Mouse (Mus musculus): ENCODE data around the gene Fbxw4. TPM values are rescaled to one million over a fixed set of nuclear protein-coding genes. Genes with fewer than 3 reads are reported as not detected.

Gene Fbxw4
- total RNA-seq (2021), result 10 to 100 TPM; 23.3 to 24.7 TPM
- long read RNA-seq, experiment 1, transcript Fbxw4-201 (9 exons, 2,068 nt), result major isoform, 27 of 38 reads
- long read RNA-seq, experiment 1, partial matches to known transcripts, result 0 of 38 reads
- long read RNA-seq, experiment 1, other reads (novel, unspliced or antisense), result 10 of 38 reads
- long read RNA-seq, experiment 2, transcript Fbxw4-201 (9 exons, 2,068 nt), result major isoform, 33 of 50 reads
- long read RNA-seq, experiment 2, partial matches to known transcripts, result 2 of 50 reads
- long read RNA-seq, experiment 2, other reads (novel, unspliced or antisense), result 15 of 50 reads

DNA sequence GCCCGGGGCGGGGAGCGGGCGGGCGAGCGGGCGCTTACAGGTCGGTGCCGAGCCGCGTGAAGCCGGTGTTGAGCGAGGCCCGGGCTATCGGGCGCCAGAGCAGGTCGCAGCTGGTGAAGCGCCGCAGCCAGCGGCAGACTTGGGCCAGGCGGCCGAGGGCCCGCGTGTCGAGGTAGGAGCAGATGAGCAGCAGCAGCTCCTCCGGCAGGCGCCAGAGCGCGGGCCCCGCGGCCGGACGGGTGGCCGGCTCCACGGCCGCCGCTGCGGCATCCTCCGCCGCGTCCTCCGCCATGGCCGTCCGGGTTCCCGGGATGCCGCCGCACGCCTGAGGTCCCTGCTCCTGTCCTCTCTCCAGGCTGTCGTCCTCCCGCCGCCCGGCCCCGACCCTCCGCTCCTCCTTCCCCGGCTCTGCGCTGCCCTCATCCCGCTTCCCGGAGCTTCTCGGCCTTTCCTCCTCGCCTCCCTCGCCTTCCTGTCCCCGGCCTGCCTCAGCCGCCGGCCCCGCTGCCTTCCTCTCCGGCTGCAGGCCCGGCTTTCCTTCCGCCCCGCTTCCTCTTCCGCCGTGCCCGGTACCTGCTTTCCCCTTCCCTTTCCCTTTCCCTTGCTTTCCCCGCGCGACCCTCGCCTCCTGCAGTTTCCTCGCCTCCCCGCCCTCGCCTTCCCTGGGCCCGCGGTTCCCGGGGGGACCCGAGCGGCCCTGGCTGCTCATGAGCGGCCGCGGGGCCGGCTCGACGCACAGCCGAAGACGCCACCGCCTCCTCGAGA, at the start of gene Fbxw4:
Gene Fbxw4, minus strand, starts transcription at position 575 of the 765 bp plus-strand sequence.
- peak; percentile 68 for DNase-seq

GRCm38 (mm10) chr19:45708704-45709103, 48.6 kb upstream of the Fbxw4 start:
- DNase-seq, result no peak

DNA sequence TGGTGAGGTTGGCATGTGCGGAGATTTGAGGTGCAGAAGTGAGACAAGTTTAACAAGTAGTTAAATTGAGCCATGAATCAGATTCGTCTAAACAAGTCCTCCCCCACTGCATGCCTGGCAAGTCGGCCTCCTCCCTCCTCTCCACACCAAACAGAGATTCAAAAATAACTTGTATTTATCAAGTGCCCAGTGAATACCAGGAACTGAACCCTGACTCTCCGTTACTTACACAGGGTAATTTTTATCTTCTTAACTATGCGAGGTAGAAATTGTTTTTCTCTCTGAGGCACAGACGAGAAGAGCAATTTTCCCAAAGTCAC, 36.1 kb upstream of the Fbxw4 start:
- no peak for DNase-seq

- DNase-seq, result peak; percentile 19
Observed at GRCm38 (mm10) chr19:45695496-45696280, 35.6 kb upstream of the Fbxw4 start.

DNA sequence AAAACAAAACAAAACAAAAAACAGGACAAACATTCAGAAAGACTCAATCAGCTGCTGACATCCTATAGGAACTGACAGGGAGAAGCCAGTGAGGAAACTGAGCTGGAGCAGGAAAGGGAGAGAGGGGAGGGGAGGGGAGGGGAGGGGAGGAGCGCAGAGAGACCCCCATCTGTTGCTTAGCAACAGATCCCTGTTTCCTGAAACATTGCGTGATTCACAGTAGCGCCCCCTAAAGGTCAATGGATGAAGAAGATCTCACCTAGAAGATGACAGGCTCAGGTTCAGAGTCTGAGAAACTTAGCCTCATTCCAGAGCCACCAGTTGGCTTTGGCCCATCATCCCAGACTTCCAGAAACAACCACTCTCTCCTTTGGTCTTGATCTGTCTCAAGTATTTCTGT, 33.9 kb upstream of the Fbxw4 start:
- no peak for DNase-seq

DNA sequence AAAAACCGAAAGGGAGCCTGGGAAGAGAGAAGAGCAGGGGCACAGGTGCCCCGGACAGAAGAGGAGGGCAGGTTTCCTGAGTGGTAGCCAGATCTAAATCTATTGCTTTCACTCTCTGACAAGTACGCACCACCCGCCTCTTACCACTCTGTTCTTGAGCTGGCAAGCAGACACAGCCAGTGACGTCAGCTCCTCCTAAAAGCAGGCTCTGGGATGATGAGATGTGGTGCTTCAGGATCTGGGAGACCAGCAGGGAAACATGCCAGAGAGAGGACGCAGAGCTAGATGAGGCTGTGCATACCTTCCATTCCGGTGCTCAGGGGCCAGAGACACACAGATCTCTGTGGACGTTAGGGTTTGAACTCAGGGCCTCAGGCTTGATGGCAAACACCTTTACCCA, 32.1 kb upstream of the Fbxw4 start:
- DNase-seq, result no peak

- DNase-seq, result no peak
Observed at GRCm38 (mm10) chr19:45691001-45691535, 31.0 kb upstream of the Fbxw4 start.

DNA sequence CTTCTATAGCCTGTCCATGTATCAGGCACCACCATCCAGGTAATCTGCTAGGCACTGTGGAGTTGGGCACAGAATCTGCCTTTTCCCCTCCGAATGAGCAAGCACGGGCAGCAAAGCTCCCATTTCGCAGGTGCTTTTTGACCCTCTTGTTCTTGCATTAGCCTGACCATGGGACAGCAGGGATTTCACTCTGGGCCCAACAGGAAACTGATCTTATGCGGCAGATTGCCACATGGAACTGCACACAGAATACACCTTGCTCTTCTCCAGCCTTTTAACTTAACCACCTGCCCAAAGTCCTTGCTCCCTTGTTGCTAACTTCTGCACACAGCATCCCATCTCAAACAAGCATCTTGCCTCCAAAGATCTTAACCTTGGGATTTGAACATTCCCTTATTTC, 26.9 kb upstream of the Fbxw4 start:
- no peak for DNase-seq

GRCm38 (mm10) chr19:45683676-45684075, 23.6 kb upstream of the Fbxw4 start:
- no peak for DNase-seq

GRCm38 (mm10) chr19:45680495-45681130, 20.5 kb upstream of the Fbxw4 start:
- no peak for DNase-seq

- no peak for DNase-seq
Observed at GRCm38 (mm10) chr19:45676723-45677269, 16.7 kb upstream of the Fbxw4 start.

DNA sequence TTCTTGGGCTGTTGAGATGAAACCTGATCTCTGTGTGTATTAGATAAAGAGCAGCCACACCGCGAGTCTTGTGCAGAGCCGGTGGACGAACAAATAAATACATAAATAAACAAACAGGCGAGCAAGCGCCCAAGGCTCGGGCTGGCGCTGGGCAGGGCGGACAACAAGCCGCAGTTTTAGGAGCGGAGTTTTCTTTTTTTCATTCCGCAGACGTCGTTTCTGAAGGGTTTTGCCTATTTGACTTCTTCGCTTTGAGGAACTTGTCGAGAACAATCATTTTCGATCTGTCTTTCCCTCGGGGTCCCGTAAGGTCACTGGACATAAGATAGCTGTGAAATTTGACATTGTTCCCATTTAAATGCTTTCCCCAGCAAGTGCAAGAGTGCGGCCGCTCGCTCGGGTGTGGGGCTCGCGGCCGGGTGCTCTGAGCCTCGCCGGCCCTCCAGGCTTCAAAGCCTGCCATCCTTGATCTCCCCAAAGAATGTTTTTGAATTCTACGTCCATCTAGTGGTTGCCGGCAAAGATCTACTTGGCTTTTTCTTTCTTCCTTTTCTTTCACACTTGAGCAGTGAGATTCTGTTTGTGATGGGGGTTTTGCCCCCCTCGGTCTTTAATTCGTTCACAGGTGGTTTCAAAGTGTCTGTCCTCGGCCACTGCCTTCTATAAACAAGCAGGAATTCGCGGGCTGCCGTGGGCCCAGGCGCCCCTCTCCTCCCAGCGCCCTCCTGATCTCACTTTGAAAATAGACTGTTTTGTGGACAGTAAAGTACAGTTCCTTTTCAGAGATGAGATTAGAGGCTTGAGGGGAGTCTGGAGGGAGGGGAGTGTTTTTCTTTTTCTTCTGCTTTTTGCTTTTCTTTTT, 15.8 kb upstream of the Fbxw4 start:
- DNase-seq, result no peak

- DNase-seq, result no peak
Observed at GRCm38 (mm10) chr19:45675196-45675595, 15.1 kb upstream of the Fbxw4 start.

DNA sequence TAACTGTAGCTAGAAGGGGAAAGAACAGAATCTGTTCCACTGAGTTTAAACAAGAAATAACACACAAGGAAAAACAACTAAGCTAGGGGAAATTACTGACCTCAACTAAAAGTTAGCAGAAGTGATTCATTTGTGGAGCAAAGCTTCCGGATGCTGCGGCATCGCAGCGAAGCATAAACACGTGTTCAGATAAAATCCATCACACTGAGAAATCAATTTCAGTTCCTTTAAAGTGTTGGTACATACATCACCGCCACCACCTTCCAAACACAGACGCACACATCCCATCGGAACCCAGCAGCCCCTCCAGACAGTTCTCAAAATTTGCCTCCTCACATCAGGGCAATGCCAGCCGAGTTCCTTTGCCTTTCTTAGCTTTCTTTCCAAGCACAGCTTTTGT, 12.9 kb upstream of the Fbxw4 start:
- no peak for DNase-seq

GRCm38 (mm10) chr19:45668986-45669385, 8.9 kb upstream of the Fbxw4 start:
- no peak for DNase-seq

DNA sequence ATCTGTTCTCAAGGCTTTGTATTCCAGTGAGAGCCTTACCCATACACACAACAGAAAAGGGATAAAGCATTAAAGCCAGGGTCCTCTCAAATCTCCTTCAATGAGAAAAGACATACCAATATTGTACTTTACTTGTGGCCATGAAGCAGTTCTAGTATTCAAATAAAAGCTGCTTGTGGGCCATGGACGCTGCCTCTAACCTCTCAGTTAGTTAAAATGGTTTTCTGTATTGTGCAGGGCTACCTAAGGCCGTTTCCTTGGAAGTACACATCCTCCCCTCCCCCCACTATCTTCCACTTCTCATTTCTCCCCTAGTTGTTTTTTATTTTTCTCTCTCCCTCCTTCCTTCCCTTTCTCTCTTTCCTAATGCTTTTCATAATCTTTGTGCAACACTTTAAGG, 3.7 kb upstream of the Fbxw4 start:
- no peak for DNase-seq

DNA sequence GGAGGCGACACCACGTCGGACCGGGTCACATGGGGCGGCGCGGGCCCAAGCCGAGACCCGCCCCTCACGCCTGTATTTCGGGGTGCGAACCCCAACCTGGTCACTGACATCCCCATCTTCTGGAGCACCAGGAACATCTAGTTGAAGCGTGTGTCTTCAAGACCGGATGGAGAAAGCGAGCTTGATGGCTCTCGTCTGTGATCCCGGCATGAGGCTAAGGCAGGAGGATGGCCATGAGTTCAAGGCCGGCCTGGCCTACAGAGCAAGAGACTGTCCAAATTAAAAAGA, 335 bp upstream of the Fbxw4 start:
- no peak for DNase-seq

DNA sequence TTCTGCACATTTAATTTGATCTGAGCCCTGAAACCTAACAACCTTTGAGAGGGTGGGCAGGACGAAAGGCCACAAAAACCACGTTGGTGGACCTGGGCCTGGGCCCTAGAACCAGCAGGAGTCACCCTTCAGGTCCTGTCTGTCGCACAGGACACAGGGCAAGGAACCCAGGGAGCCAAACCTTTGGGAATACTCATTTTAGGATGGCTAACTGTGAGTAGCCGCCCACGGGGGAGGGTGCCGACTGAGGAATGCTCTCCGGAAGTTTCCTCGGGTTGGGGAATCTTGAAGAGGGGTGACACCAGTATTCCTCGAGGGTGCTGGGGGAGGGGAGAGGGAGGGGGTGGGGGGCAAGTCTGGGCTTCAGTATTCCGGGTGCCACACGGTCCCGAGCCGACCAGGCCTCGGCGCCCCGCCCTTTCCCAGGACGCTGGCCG, 793 bp downstream of the Fbxw4 start:
- DNase-seq, result no peak

- DNase-seq, result no peak
Observed at GRCm38 (mm10) chr19:45658556-45659268, 1.4 kb downstream of the Fbxw4 start.

- no peak for DNase-seq
Observed at GRCm38 (mm10) chr19:45657828-45658227, 2.3 kb downstream of the Fbxw4 start.
